Mouse (Mus musculus): ENCODE data around the gene Ppp1r12c. TPM values are rescaled to one million over a fixed set of nuclear protein-coding genes. Genes with fewer than 3 reads are reported as not detected.
"Not testable (repeated sequence)": the region's sequence is repeated elsewhere in the genome, so short reads cannot be mapped to it uniquely, and the experiment has no call there.

Ppp1r12c gene
- total and polyA plus RNA-seq, 2 experiments from 2014 or later = 34.6 to 75.5 TPM

- TF ChIP-seq CTCF (IDR thresholded peaks at IDR 0.05) = no peak
- Histone ChIP-seq H3K36me3 (ENCODE audit: insufficient read depth, low read length) (no peaks in the 10 kb centered on the region), H3K9ac (replicated peaks; ENCODE audit: low read length, poor library complexity, severe bottlenecking) (no peak overlapping the region), H3K4me1 (ENCODE audit: insufficient read depth, low read length) (peaks cover 7% of the 10 kb centered on the region; the same call in 1 of the 2 replicates), H3K4me3 (ENCODE audit: low read depth, low read length) (no peak overlapping the region), H3K4me2 (ENCODE audit: low read depth, low read length, poor library complexity, severe bottlenecking) (0 out of 2 replicates have a peak overlapping the region, but pooled peaks have one; percentile 53), H3K27ac (ENCODE audit: low read depth, low read length) (no peak overlapping the region), H3K9me3 (ENCODE audit: low read length) (no peaks in the 10 kb centered on the region), H3K27me3 (ENCODE audit: insufficient read depth, low read length) (0 out of 2 replicates have a peak, but pooled peaks cover 5% of the 10 kb centered on the region)
- DNase-seq (ENCODE audit: low spot score) = no peak
- WGBS = 52% methylated on average over 18 of the region's 18 CpGs
- 0 out of 2 replicates have a peak, but pooled peaks have one; percentile 4 for ATAC-seq (ENCODE audit: low FRiP score)
These were observed 25.8 kb upstream of the Ppp1r12c start for GRCm38 (mm10) chr7:4527302-4527689.

GRCm38 (mm10) chr7:4526341-4527301, 25.1 kb upstream of the Ppp1r12c start:
- 23% methylated on average over 40 of the region's 40 CpGs for WGBS
- H3K36me3 ChIP-seq (ENCODE audit: insufficient read depth, low read length) = no peaks in the 10 kb centered on the region

GRCm38 (mm10) chr7:4524212-4524922, 22.9 kb upstream of the Ppp1r12c start, which contains the start of gene Tnni3:
Tnni3 (minus strand) TSS chr7:4524229.
- not testable (repeated sequence) for H3K4me1 ChIP-seq (ENCODE audit: insufficient read depth, low read length); H3K36me3 ChIP-seq (ENCODE audit: insufficient read depth, low read length); H3K4me3 ChIP-seq (ENCODE audit: low read depth, low read length); H3K27me3 ChIP-seq (ENCODE audit: insufficient read depth, low read length); H3K9me3 ChIP-seq (ENCODE audit: low read length); ATAC-seq (ENCODE audit: low FRiP score); H3K4me2 ChIP-seq (ENCODE audit: low read depth, low read length, poor library complexity, severe bottlenecking); H3K9ac ChIP-seq (replicated peaks; ENCODE audit: low read length, poor library complexity, severe bottlenecking); H3K27ac ChIP-seq (ENCODE audit: low read depth, low read length)
- peak; percentile 77 for TF ChIP-seq CTCF (IDR thresholded peaks at IDR 0.05)
- WGBS = 72% methylated on average over 15 of the region's 15 CpGs
- peak; percentile 74 for DNase-seq (ENCODE audit: low spot score)

More at GRCm38 (mm10) chr7:4526341-4527301, 25.1 kb upstream of the Ppp1r12c start:
- peak overlapping the region; percentile 50 for H3K9ac ChIP-seq (replicated peaks; ENCODE audit: low read length, poor library complexity, severe bottlenecking)
- H3K27ac ChIP-seq (ENCODE audit: low read depth, low read length) = no peak overlapping the region
- H3K9me3 ChIP-seq (ENCODE audit: low read length) = no peaks in the 10 kb centered on the region
- peak; percentile 92 for DNase-seq (ENCODE audit: low spot score)
- 0 out of 2 replicates have a peak, but pooled peaks cover 1% of the 10 kb centered on the region for H3K27me3 ChIP-seq (ENCODE audit: insufficient read depth, low read length)
- H3K4me1 ChIP-seq (ENCODE audit: insufficient read depth, low read length) = peaks cover 4% of the 10 kb centered on the region; the same call in 1 of the 2 replicates
- peak; percentile 87 for TF ChIP-seq CTCF (IDR thresholded peaks at IDR 0.05)
- ATAC-seq (ENCODE audit: low FRiP score) = peak; percentile 89
- H3K4me3 ChIP-seq (ENCODE audit: low read depth, low read length) = peak overlapping the region; percentile 25
- peak overlapping the region; percentile 53 for H3K4me2 ChIP-seq (ENCODE audit: low read depth, low read length, poor library complexity, severe bottlenecking)

- Histone ChIP-seq H3K27ac (ENCODE audit: low read depth, low read length) (no peak overlapping the region), H3K27me3 (ENCODE audit: insufficient read depth, low read length) (0 out of 2 replicates have a peak, but pooled peaks cover 2% of the 10 kb centered on the region), H3K9ac (replicated peaks; ENCODE audit: low read length, poor library complexity, severe bottlenecking) (no peak overlapping the region), H3K4me2 (ENCODE audit: low read depth, low read length, poor library complexity, severe bottlenecking) (no peak overlapping the region), H3K4me3 (ENCODE audit: low read depth, low read length) (no peak overlapping the region), H3K9me3 (ENCODE audit: low read length) (no peaks in the 10 kb centered on the region), H3K4me1 (ENCODE audit: insufficient read depth, low read length) (peaks cover 4% of the 10 kb centered on the region; the same call in 1 of the 2 replicates), H3K36me3 (ENCODE audit: insufficient read depth, low read length) (no peaks in the 10 kb centered on the region)
- DNase-seq (ENCODE audit: low spot score) (no peak), ATAC-seq (ENCODE audit: low FRiP score) (no peak)
- WGBS = 93% methylated on average over 33 of the region's 33 CpGs
- TF ChIP-seq CTCF (IDR thresholded peaks at IDR 0.05) = no peak
These were observed 22.0 kb upstream of the Ppp1r12c start for GRCm38 (mm10) chr7:4523205-4524130.

DNA sequence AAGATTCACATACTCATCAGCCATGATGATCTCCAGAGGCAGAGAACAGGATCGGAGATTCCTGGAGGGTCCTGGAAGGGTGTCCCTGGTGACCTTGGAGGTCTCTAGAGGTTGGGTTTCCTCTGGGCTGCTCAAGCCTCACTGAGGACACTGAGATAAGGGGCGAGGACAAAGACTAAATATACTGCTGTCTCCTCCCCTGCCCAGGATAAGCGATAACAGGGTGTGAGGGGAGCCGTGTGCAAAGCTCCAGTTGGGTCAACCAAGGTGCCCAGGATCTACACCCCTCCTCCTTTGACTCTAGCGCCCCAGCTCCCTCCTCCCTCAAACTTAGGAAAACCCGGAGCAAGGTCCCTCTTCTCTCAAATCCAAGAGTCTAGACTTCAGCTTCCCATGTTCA, 20.8 kb upstream of the Ppp1r12c start:
- Histone ChIP-seq H3K9me3 (ENCODE audit: low read length) (no peaks in the 10 kb centered on the region), H3K9ac (replicated peaks; ENCODE audit: low read length, poor library complexity, severe bottlenecking) (no peak overlapping the region), H3K4me1 (ENCODE audit: insufficient read depth, low read length) (peaks cover 4% of the 10 kb centered on the region; the same call in 1 of the 2 replicates), H3K27ac (ENCODE audit: low read depth, low read length) (no peak overlapping the region), H3K4me3 (ENCODE audit: low read depth, low read length) (no peak overlapping the region), H3K36me3 (ENCODE audit: insufficient read depth, low read length) (no peaks in the 10 kb centered on the region), H3K4me2 (ENCODE audit: low read depth, low read length, poor library complexity, severe bottlenecking) (no peak overlapping the region), H3K27me3 (ENCODE audit: insufficient read depth, low read length) (0 out of 2 replicates have a peak, but pooled peaks cover 2% of the 10 kb centered on the region)
- ATAC-seq (ENCODE audit: low FRiP score) (no peak), DNase-seq (ENCODE audit: low spot score) (no peak)
- no peak for TF ChIP-seq CTCF (IDR thresholded peaks at IDR 0.05)
- 77% methylated on average over 6 of the region's 6 CpGs for WGBS
